Mouse (Mus musculus) MEL (cell line): ENCODE measurements at regions not wholly inside any gene's neighbourhood (a gene's known extent, or its start where the extent isn't known, plus 50 kb on each side); places are given as distances from the start of the nearest gene placed in this dataset.

Experiments used
- DNase-seq: peaks from one replicate; pipeline ENCODE4 v3.0.0; 2011; ENCODE audit warnings: low read depth, low spot score
- H3K27ac ChIP-seq: 2 replicates; pipeline ENCODE4 v1.5.1; 2012; ENCODE audit warnings: low read depth, mild to moderate bottlenecking, control low read depth, low read length, moderate library complexity; ENCODE audit not compliant: control insufficient read depth
- H3K27me3 ChIP-seq, 2 experiments: fragments of 150-350 bp in 1 of 2; sonication (generic) in 1 of 2; 2 replicates each; pipeline ENCODE4 v1.6.1; 2012; ENCODE audit warnings: low read length in 2 of 2, mild to moderate bottlenecking in 2 of 2, improper control_type of control experiment in 1 of 2, moderate library complexity in 1 of 2; ENCODE audit not compliant: insufficient read depth in 2 of 2, control insufficient read depth in 1 of 2
- H3K36me3 ChIP-seq, 2 experiments: 2 replicates each; pipeline ENCODE4 v1.6.1; 2012 to 2014; ENCODE audit warnings: low read length in 2 of 2, improper control_type of control experiment in 1 of 2, inconsistent platforms in 1 of 2, mild to moderate bottlenecking in 1 of 2; ENCODE audit not compliant: insufficient read depth in 2 of 2, control insufficient read depth in 1 of 2
- H3K4me1 ChIP-seq, 2 experiments: fragments of 150-350 bp in 1 of 2; sonication (generic) in 1 of 2; 2 replicates each; pipeline ENCODE4 v1.6.1; 2012; ENCODE audit warnings: low read length in 2 of 2, improper control_type of control experiment in 1 of 2, mild to moderate bottlenecking in 1 of 2; ENCODE audit not compliant: insufficient read depth in 2 of 2, control insufficient read depth in 1 of 2
- H3K4me3 ChIP-seq, 2 experiments: fragments of 150-350 bp in 1 of 2; sonication (generic) in 1 of 2; 2 replicates each; pipeline ENCODE4 v1.5.1; 2012; ENCODE audit warnings: low read depth in 2 of 2, low read length in 2 of 2, mild to moderate bottlenecking in 2 of 2, moderate library complexity in 2 of 2, control low read depth in 1 of 2, improper control_type of control experiment in 1 of 2; ENCODE audit not compliant: control insufficient read depth in 1 of 2, insufficient read depth in 1 of 2
- H3K79me2 ChIP-seq: 2 replicates; pipeline ENCODE4 v1.6.1; 2012; ENCODE audit warnings: mild to moderate bottlenecking, low read length, moderate library complexity; ENCODE audit not compliant: control insufficient read depth, poor library complexity, insufficient read depth
- H3K9ac ChIP-seq: 2 replicates; pipeline ENCODE4 v1.6.1; 2012; ENCODE audit warnings: low read depth, mild to moderate bottlenecking, control low read depth, low read length, moderate library complexity; ENCODE audit not compliant: control insufficient read depth, poor library complexity, severe bottlenecking
- H3K9me3 ChIP-seq: fragments of 150-350 bp; sonication (generic); replicated peaks from 2 replicates; pipeline ENCODE4 v1.6.1; 2012; ENCODE audit warnings: mild to moderate bottlenecking, low read length, improper control_type of control experiment, moderate library complexity; ENCODE audit not compliant: insufficient read depth
- CHD2 ChIP-seq: IDR thresholded peaks from 2 replicates; pipeline ENCODE4 v1.6.1; 2011; ENCODE audit warnings: low read length, improper control_type of control experiment
- CTCF ChIP-seq, 3 experiments: IDR thresholded peaks in 2 of 3; conservative IDR thresholded peaks in 1 of 3; 2 replicates each; pipeline ENCODE4 v1.5.1; 2011 to 2012; ENCODE audit warnings: low read length in 3 of 3, low read depth in 2 of 3, mild to moderate bottlenecking in 2 of 3, improper control_type of control experiment in 1 of 3, inconsistent platforms in 1 of 3, mixed read lengths in 1 of 3, moderate library complexity in 1 of 3; ENCODE audit not compliant: control insufficient read depth in 1 of 3, insufficient read depth in 1 of 3, poor library complexity in 1 of 3, severe bottlenecking in 1 of 3
- GATA1 ChIP-seq: IDR thresholded peaks from 2 replicates; pipeline ENCODE4 v1.6.1; 2011; ENCODE audit warnings: low read depth, low read length, improper control_type of control experiment
- HCFC1 ChIP-seq: IDR thresholded peaks from 2 replicates; pipeline ENCODE4 v1.6.1; 2012; ENCODE audit warnings: low read depth, mild to moderate bottlenecking, inconsistent platforms, low read length, improper control_type of control experiment, moderate library complexity
- JUND ChIP-seq: IDR thresholded peaks from 2 replicates; pipeline ENCODE4 v1.6.1; 2011; ENCODE audit warnings: low read depth, mild to moderate bottlenecking, improper control_type of control experiment, low read length
- MAX ChIP-seq: IDR thresholded peaks from 2 replicates; pipeline ENCODE4 v1.6.1; 2011; ENCODE audit warnings: low read length, improper control_type of control experiment
- MAZ ChIP-seq: IDR thresholded peaks from 2 replicates; pipeline ENCODE4 v1.6.1; 2012; ENCODE audit warnings: low read depth, mild to moderate bottlenecking, inconsistent platforms, low read length, improper control_type of control experiment
- NELFE ChIP-seq: IDR thresholded peaks from 2 replicates; pipeline ENCODE4 v1.6.1; 2011; ENCODE audit warnings: low read depth, low read length, improper control_type of control experiment
- NRF1 ChIP-seq: IDR thresholded peaks from 2 replicates; pipeline ENCODE4 v1.6.1; 2014; ENCODE audit warnings: low read depth, mild to moderate bottlenecking, inconsistent platforms, low read length, improper control_type of control experiment, moderate library complexity; ENCODE audit not compliant: poor library complexity, insufficient read depth, severe bottlenecking
- POLR2AphosphoS2 ChIP-seq: IDR thresholded peaks from 2 replicates; pipeline ENCODE4 v1.6.1; 2011; ENCODE audit warnings: low read length, improper control_type of control experiment
- RAD21 ChIP-seq: IDR thresholded peaks from 2 replicates; pipeline ENCODE4 v1.6.1; 2011; ENCODE audit warnings: mild to moderate bottlenecking, low read depth, low read length, improper control_type of control experiment
- RCOR1 ChIP-seq: IDR thresholded peaks from 2 replicates; pipeline ENCODE4 v1.6.1; 2012; ENCODE audit warnings: low read depth, mild to moderate bottlenecking, inconsistent platforms, low read length, improper control_type of control experiment
- SIN3A ChIP-seq: IDR thresholded peaks from 2 replicates; pipeline ENCODE4 v1.6.1; 2012; ENCODE audit warnings: low read length, improper control_type of control experiment, inconsistent platforms
- TAL1 ChIP-seq: IDR thresholded peaks from 2 replicates; pipeline ENCODE4 v1.6.1; 2012; ENCODE audit warnings: mild to moderate bottlenecking, inconsistent platforms, low read length, moderate library complexity, mixed read lengths
- TBP ChIP-seq: IDR thresholded peaks from 2 replicates; pipeline ENCODE4 v1.8.0; 2011; ENCODE audit warnings: low read depth, low read length, improper control_type of control experiment
- TCF12 ChIP-seq: IDR thresholded peaks from 2 replicates; pipeline ENCODE4 v1.6.1; 2014; ENCODE audit warnings: low read depth, mild to moderate bottlenecking, inconsistent platforms, low read length, improper control_type of control experiment, moderate library complexity
- USF1 ChIP-seq: IDR thresholded peaks from 2 replicates; pipeline ENCODE4 v1.6.1; 2014; ENCODE audit warnings: low read depth, mild to moderate bottlenecking, inconsistent platforms, low read length, improper control_type of control experiment, moderate library complexity
- USF2 ChIP-seq, 2 experiments: IDR thresholded peaks; 2 replicates each; pipeline ENCODE4 v1.6.1; 2011 to 2012; ENCODE audit warnings: improper control_type of control experiment in 2 of 2, low read length in 2 of 2, borderline replicate concordance in 1 of 2, inconsistent platforms in 1 of 2, low read depth in 1 of 2, mild to moderate bottlenecking in 1 of 2; ENCODE audit not compliant: insufficient read depth in 1 of 2
- ZC3H11A ChIP-seq: IDR thresholded peaks from 2 replicates; pipeline ENCODE4 v1.6.1; 2012; ENCODE audit warnings: low read depth, mild to moderate bottlenecking, inconsistent platforms, low read length, improper control_type of control experiment
- ZKSCAN1 ChIP-seq: IDR thresholded peaks from 2 replicates; pipeline ENCODE4 v1.6.1; 2012; ENCODE audit warnings: low read depth, mild to moderate bottlenecking, inconsistent platforms, low read length, improper control_type of control experiment, moderate library complexity
- ZMIZ1 ChIP-seq: IDR thresholded peaks from 2 replicates; pipeline ENCODE4 v1.6.1; 2012; ENCODE audit warnings: low read depth, mild to moderate bottlenecking, inconsistent platforms, low read length, improper control_type of control experiment, moderate library complexity
- ZNF384 ChIP-seq: IDR thresholded peaks from 2 replicates; pipeline ENCODE4 v1.6.1; 2012; ENCODE audit warnings: low read depth, mild to moderate bottlenecking, inconsistent platforms, low read length, improper control_type of control experiment

GRCm38 (mm10) chr10:118605156-118605821 is 164.4 kb downstream of the Ifng start:
- Histone ChIP-seq H3K9me3 (no peaks in the 10 kb centered on the region), H3K4me1 (no peaks in the 10 kb centered on the region), H3K4me3 (no peak overlapping the region), H3K27me3 (no peaks in the 10 kb centered on the region), H3K9ac (no peak overlapping the region), H3K79me2 (no peaks in the 10 kb centered on the region), H3K27ac (no peak overlapping the region), H3K36me3 (no peaks in the 10 kb centered on the region)
- no peak for DNase-seq
- TF ChIP-seq NELFE (no peak), CHD2 (no peak), RAD21 (no peak), TAL1 (no peak), MAZ (no peak), USF1 (no peak)

- DNase-seq: no peak
- no peaks in the 10 kb centered on the region for H3K79me2 ChIP-seq
- H3K9me3 ChIP-seq: no peaks in the 10 kb centered on the region
- H3K27me3 ChIP-seq: no peaks in the 10 kb centered on the region
- H3K9ac ChIP-seq: no peak overlapping the region
- no peak overlapping the region for H3K4me3 ChIP-seq
- TF ChIP-seq ZNF384 (no peak), ZMIZ1 (no peak), GATA1 (no peak), TBP (no peak), HCFC1 (no peak), JUND (no peak), TAL1 (no peak), MAZ (no peak), ZC3H11A (no peak), NELFE (no peak), RCOR1 (no peak), CTCF (IDR thresholded peaks at IDR 0.05 in 2 of 3, conservative IDR thresholded peaks at IDR 0.05 in 1 of 3; ENCODE audit: control insufficient read depth in 1 of 3, insufficient read depth in 1 of 3, low read depth in 2 of 3, low read length in 3 of 3, poor library complexity in 1 of 3, severe bottlenecking in 1 of 3) (no peak), TCF12 (no peak), POLR2AphosphoS2 (no peak), NRF1 (no peak), SIN3A (no peak), USF2 (IDR thresholded peaks at IDR 0.05; ENCODE audit: borderline replicate concordance in 1 of 2, insufficient read depth in 1 of 2, low read depth in 1 of 2, low read length in 2 of 2) (no peak), ZKSCAN1 (no peak), MAX (no peak)
- H3K4me1 ChIP-seq: no peaks in the 10 kb centered on the region
- no peaks in the 10 kb centered on the region for H3K36me3 ChIP-seq
- no peak overlapping the region for H3K27ac ChIP-seq
Measured at GRCm38 (mm10) chr10:118607418-118607817, 166.6 kb downstream of the Ifng start.
